Mouse (Mus musculus) cerebellum, adult 2 months (tissue): Measurements from ENCODE around the gene Inpp5b.

ENCODE experiments used
- CTCF ChIP-seq: fragments of 200-500 bp; IDR thresholded peaks from 2 replicates; pipeline ENCODE4 v1.5.1; 2011; ENCODE audit warnings: low read depth, mild to moderate bottlenecking, control low read depth, low read length, moderate library complexity, borderline replicate concordance; ENCODE audit not compliant: insufficient read depth
- POLR2A ChIP-seq: fragments of 200-500 bp; IDR thresholded peaks from 2 replicates; pipeline ENCODE4 v1.6.1; 2011; ENCODE audit warnings: low read length, control low read depth, borderline replicate concordance; ENCODE audit not compliant: insufficient read depth

- no peak for TF ChIP-seq CTCF
- no peak for TF ChIP-seq POLR2A
Observed at GRCm38 (mm10) chr4:124815901-124816300, 74.3 kb downstream of the Inpp5b start.
